Mouse (Mus musculus) A20 (cell line): Measurements from ENCODE around the gene Fabp7.

ENCODE experiments used
- DNase-seq: peaks from one replicate; pipeline ENCODE4 v3.0.0-alpha.2; 2011; ENCODE audit warnings: low read depth, low spot score

Gene Fabp7

GRCm38 (mm10) chr10:57799486-57799885, 14.8 kb downstream of the Fabp7 start:
- DNase-seq, result peak; percentile 16

- DNase-seq, result no peak
Observed at GRCm38 (mm10) chr10:57807754-57808153, 23.1 kb downstream of the Fabp7 start.

GRCm38 (mm10) chr10:57812161-57812856, 27.6 kb downstream of the Fabp7 start:
- DNase-seq, result no peak

- DNase-seq, result no peak
Observed at GRCm38 (mm10) chr10:57814295-57814694, 29.6 kb downstream of the Fabp7 start.

GRCm38 (mm10) chr10:57815869-57816268, 31.2 kb downstream of the Fabp7 start:
- no peak for DNase-seq

- DNase-seq, result no peak
Observed at GRCm38 (mm10) chr10:57819209-57819608, 34.5 kb downstream of the Fabp7 start.

- no peak for DNase-seq
Observed at GRCm38 (mm10) chr10:57822473-57822872, 37.8 kb downstream of the Fabp7 start.

- no peak for DNase-seq
Observed at GRCm38 (mm10) chr10:57828649-57829048, 44.0 kb downstream of the Fabp7 start.

- no peak for DNase-seq
Observed at GRCm38 (mm10) chr10:57829621-57830020, 44.9 kb downstream of the Fabp7 start.

GRCm38 (mm10) chr10:57835094-57835493, 50.4 kb downstream of the Fabp7 start:
- DNase-seq, result no peak

- DNase-seq, result no peak
Observed at GRCm38 (mm10) chr10:57835982-57836381, 51.3 kb downstream of the Fabp7 start.
